14 mouse cellular contexts compared by ENCODE assay signal in the genomic region with DNA sequence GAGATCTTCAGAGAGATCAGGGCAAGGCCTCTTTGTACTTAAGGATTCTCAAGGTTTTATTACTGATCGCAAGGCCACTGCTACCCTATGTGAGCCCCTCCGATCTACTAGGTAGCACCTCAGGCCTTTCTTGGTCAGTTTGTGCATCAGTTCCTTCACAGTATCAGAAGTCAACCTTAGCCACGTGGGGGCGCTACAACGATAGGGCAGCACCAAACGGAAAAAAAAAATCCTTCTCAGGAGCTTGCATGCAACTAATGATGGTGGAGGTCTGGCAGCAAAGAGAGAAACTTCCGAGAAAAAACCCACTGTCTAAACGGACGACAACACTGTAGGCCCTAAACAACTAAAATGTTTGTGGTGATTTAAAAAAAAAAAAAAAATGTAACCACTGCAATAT.
DNase-seq lines count a peak whose midpoint lies in the region; ATAC-seq and TF ChIP-seq lines count a peak whose summit lies in the region.
"Had no signal": no experiment of that assay in that cellular context is flagged by ENCODE, and none has a peak within 500 bp of the region (broad histone marks: within the 10 kb centered on the region; RNA-seq: fewer than 3 reads in every experiment).

No protein-coding gene starts in this region.

- H3K9me3 ChIP-seq in midbrain, embryonic 14.5 days (ENCODE audit: control insufficient read depth, low read length) = no peaks in the 10 kb centered on the region
- no peaks in the 10 kb centered on the region for H3K9me3 ChIP-seq in midbrain, embryonic 13.5 days
- no peaks in the 10 kb centered on the region for H3K9me3 ChIP-seq in ES-E14 (ENCODE audit: control insufficient read depth, insufficient read depth, low read depth, low read length)
- no peaks in the 10 kb centered on the region for H3K9me3 ChIP-seq in embryonic facial prominence, embryonic 11.5 days (replicated peaks; ENCODE audit: control insufficient read depth, low read length)
- H3K9me3 ChIP-seq: forebrain, embryonic 15.5 days; heart, embryonic 15.5 days; limb, embryonic 15.5 days; megakaryocyte, embryonic 14.5 days had no signal

- ATAC-seq in cerebellum, adult (ENCODE audit: insufficient number of reproducible peaks, low FRiP score, low TSS enrichment) = no peak
- ATAC-seq in midbrain, embryonic 14.5 days (ENCODE audit: low FRiP score, low TSS enrichment) = no peak
- no peak for ATAC-seq in midbrain, embryonic 13.5 days
- no peak for ATAC-seq in embryonic facial prominence, embryonic 11.5 days (replicated peaks; ENCODE audit: insufficient number of reproducible peaks, low FRiP score, low TSS enrichment, low read depth)
- ATAC-seq: forebrain, embryonic 15.5 days had no signal

- H3K27ac ChIP-seq in midbrain, embryonic 14.5 days (replicated peaks; ENCODE audit: low read depth, low read length) = no peak overlapping the region
- H3K27ac ChIP-seq in midbrain, embryonic 13.5 days = no peak overlapping the region
- no peak overlapping the region for H3K27ac ChIP-seq in ES-E14 (ENCODE audit: insufficient read depth, low read depth, low read length, poor library complexity, severe bottlenecking)
- no peak overlapping the region for H3K27ac ChIP-seq in embryonic facial prominence, embryonic 11.5 days (replicated peaks; ENCODE audit: low read depth, low read length)
- H3K27ac ChIP-seq: forebrain, embryonic 15.5 days; heart, embryonic 15.5 days; limb, embryonic 15.5 days had no signal

- H3K4me2 ChIP-seq in midbrain, embryonic 14.5 days (ENCODE audit: low read length) = no peak overlapping the region
- no peak overlapping the region for H3K4me2 ChIP-seq in midbrain, embryonic 13.5 days (replicated peaks)
- H3K4me2 ChIP-seq in embryonic facial prominence, embryonic 11.5 days (ENCODE audit: low read depth, low read length) = no peak overlapping the region
- H3K4me2 ChIP-seq: forebrain, embryonic 15.5 days; heart, embryonic 15.5 days; limb, embryonic 15.5 days; lung, embryonic 14.5 days had no signal

- DNase-seq in cerebellum, postnatal 10 days = peak; percentile 26 to 44
- peak; percentile 2 for DNase-seq in midbrain, embryonic 14.5 days
- peak; percentile 43 for DNase-seq in ES-E14 (ENCODE audit: low read depth, low spot score)
- DNase-seq in embryonic facial prominence, embryonic 11.5 days (ENCODE audit: low spot score) = peak; percentile 9
- no peak for DNase-seq in left cerebral cortex, postnatal 36 days (ENCODE audit: low spot score in 2 of 2)
- no peak for DNase-seq in urinary bladder, adult 2 months (ENCODE audit: low spot score)
- DNase-seq: cerebellum, adult 2 months; lung, embryonic 14.5 days had no signal

- H3K27me3 ChIP-seq in midbrain, embryonic 14.5 days (ENCODE audit: control insufficient read depth, insufficient read depth, low read length) = no peaks in the 10 kb centered on the region
- no peaks in the 10 kb centered on the region for H3K27me3 ChIP-seq in midbrain, embryonic 13.5 days
- no peaks in the 10 kb centered on the region for H3K27me3 ChIP-seq in embryonic facial prominence, embryonic 11.5 days (ENCODE audit: control insufficient read depth, insufficient read depth, low read length)
- H3K27me3 ChIP-seq: forebrain, embryonic 15.5 days; heart, embryonic 15.5 days; limb, embryonic 15.5 days; megakaryocyte, embryonic 14.5 days had no signal

- H3K4me3 ChIP-seq in midbrain, embryonic 14.5 days (replicated peaks; ENCODE audit: low read depth, low read length) = no peak overlapping the region
- H3K4me3 ChIP-seq in midbrain, embryonic 13.5 days (replicated peaks) = no peak overlapping the region
- H3K4me3 ChIP-seq in ES-E14 (ENCODE audit: insufficient read depth in 1 of 2, low read depth in 1 of 2, low read length in 2 of 2, poor library complexity in 1 of 2, severe bottlenecking in 1 of 2) = no peak overlapping the region
- H3K4me3 ChIP-seq in embryonic facial prominence, embryonic 11.5 days (ENCODE audit: low read depth, low read length) = no peak overlapping the region
- H3K4me3 ChIP-seq: forebrain, embryonic 15.5 days; heart, embryonic 15.5 days; limb, embryonic 15.5 days; megakaryocyte, embryonic 14.5 days had no signal

- H3K9ac ChIP-seq in midbrain, embryonic 14.5 days (replicated peaks; ENCODE audit: low read length) = no peak overlapping the region
- H3K9ac ChIP-seq in midbrain, embryonic 13.5 days (replicated peaks) = no peak overlapping the region
- no peak overlapping the region for H3K9ac ChIP-seq in ES-E14 (ENCODE audit: insufficient read depth, low read depth, low read length, poor library complexity, severe bottlenecking)
- H3K9ac ChIP-seq in embryonic facial prominence, embryonic 11.5 days (replicated peaks; ENCODE audit: low read length) = no peak overlapping the region
- H3K9ac ChIP-seq: forebrain, embryonic 15.5 days; heart, embryonic 15.5 days; limb, embryonic 15.5 days; lung, embryonic 14.5 days had no signal

- H3K4me1 ChIP-seq in midbrain, embryonic 14.5 days (ENCODE audit: control insufficient read depth, insufficient read depth, low read length) = no peaks in the 10 kb centered on the region
- H3K4me1 ChIP-seq in midbrain, embryonic 13.5 days (replicated peaks) = no peaks in the 10 kb centered on the region
- no peaks in the 10 kb centered on the region for H3K4me1 ChIP-seq in ES-E14 (ENCODE audit: control insufficient read depth in 2 of 2, insufficient read depth in 2 of 2, low read length in 2 of 2, poor library complexity in 1 of 2)
- no peaks in the 10 kb centered on the region for H3K4me1 ChIP-seq in embryonic facial prominence, embryonic 11.5 days (ENCODE audit: control insufficient read depth, insufficient read depth, low read length)
- H3K4me1 ChIP-seq: forebrain, embryonic 15.5 days; heart, embryonic 15.5 days; limb, embryonic 15.5 days; megakaryocyte, embryonic 14.5 days had no signal

- in situ Hi-C loops in ES-E14 (cut with MboI; ENCODE audit: low sequenced_read_pairs in 2 of 2, unreplicated experiment in 2 of 2) = no loop called here

- intact Hi-C loops in left cerebral cortex, postnatal 36 days (cut with DNase I) = no loop called here

- 47% methylated on average over 9 of the region's 9 CpGs for WGBS in midbrain, embryonic 14.5 days
- 43% methylated on average over 9 of the region's 9 CpGs for WGBS in midbrain, embryonic 13.5 days
- 41% methylated on average over 9 of the region's 9 CpGs for WGBS in embryonic facial prominence, embryonic 11.5 days

- H3K36me3 ChIP-seq in midbrain, embryonic 14.5 days (ENCODE audit: control insufficient read depth, insufficient read depth, low read length) = no peaks in the 10 kb centered on the region
- H3K36me3 ChIP-seq in midbrain, embryonic 13.5 days = no peaks in the 10 kb centered on the region
- H3K36me3 ChIP-seq in ES-E14 (ENCODE audit: control insufficient read depth, insufficient read depth, low read length, poor library complexity, severe bottlenecking) = no peaks in the 10 kb centered on the region
- H3K36me3 ChIP-seq in embryonic facial prominence, embryonic 11.5 days (replicated peaks; ENCODE audit: control insufficient read depth, insufficient read depth, low read depth, low read length) = no peaks in the 10 kb centered on the region
- H3K36me3 ChIP-seq: forebrain, embryonic 15.5 days; heart, embryonic 15.5 days; limb, embryonic 15.5 days had no signal

TF ChIP-seq in ES-E14, 5 proteins besides CTCF, POLR2A, EP300 and RAD21:
- TF ChIP-seq ZC3H11A (IDR thresholded peaks at IDR 0.05; ENCODE audit: borderline replicate concordance, low read depth, low read length) = peak; percentile 21; the same call in 1 of the 2 replicates
- TF ChIP-seq ZNF384 (IDR thresholded peaks at IDR 0.05; ENCODE audit: low read depth, low read length) = peak; percentile 88
- TF ChIP-seq CHD2 (IDR thresholded peaks at IDR 0.05; ENCODE audit: low read depth, low read length) = no peak

Comparison
In these comparisons a context has a peak if more than half of its experiments do, and no peak if none do; other contexts are left out.
1. DNase-seq: peak in cerebellum, postnatal 10 days (2 of 2), midbrain, embryonic 14.5 days (single experiment), ES-E14 (single experiment) and embryonic facial prominence, embryonic 11.5 days (single experiment); none in left cerebral cortex, postnatal 36 days (0 of 2) and urinary bladder, adult 2 months (single experiment).